Mouse (Mus musculus) liver, adult 2 months (tissue): ENCODE measurements around the gene Slc22a21. TPM values are rescaled to one million over a fixed set of nuclear protein-coding genes. Genes with fewer than 3 reads are reported as not detected.

Source experiments
- DNase-seq: peaks from one replicate; pipeline ENCODE4 v3.0.0-alpha.2; 2011; ENCODE audit warnings: low read depth, low spot score; ENCODE audit errors: extremely low read depth
- H3K27ac ChIP-seq: fragments of 200-500 bp; replicated peaks from 2 replicates; pipeline ENCODE4 v1.5.1; 2012; ENCODE audit warnings: low read depth, mild to moderate bottlenecking, control low read depth, inconsistent platforms, low read length; ENCODE audit not compliant: insufficient read depth
- H3K27me3 ChIP-seq: fragments of 200-500 bp; 2 replicates; pipeline ENCODE4 v1.6.1; 2012; ENCODE audit warnings: mild to moderate bottlenecking, moderate library complexity, low read length, inconsistent platforms; ENCODE audit not compliant: control insufficient read depth, insufficient read depth
- H3K36me3 ChIP-seq: fragments of 200-500 bp; 2 replicates; pipeline ENCODE4 v1.6.1; 2012; ENCODE audit warnings: low read length, inconsistent platforms; ENCODE audit not compliant: control insufficient read depth, insufficient read depth
- H3K4me1 ChIP-seq: fragments of 200-500 bp; 2 replicates; pipeline ENCODE4 v1.6.1; 2011; ENCODE audit warnings: low read length; ENCODE audit not compliant: control insufficient read depth, insufficient read depth
- H3K4me3 ChIP-seq: fragments of 200-500 bp; 2 replicates; pipeline ENCODE4 v1.5.1; 2011; ENCODE audit warnings: low read depth, mild to moderate bottlenecking, control low read depth, low read length, moderate library complexity; ENCODE audit not compliant: insufficient read depth
- H3K79me2 ChIP-seq: fragments of 200-500 bp; 2 replicates; pipeline ENCODE4 v1.6.1; 2012; ENCODE audit warnings: inconsistent platforms, mild to moderate bottlenecking, low read length, moderate library complexity; ENCODE audit not compliant: control insufficient read depth, insufficient read depth
- H3K9ac ChIP-seq: fragments of 200-500 bp; 2 replicates; pipeline ENCODE4 v1.6.1; 2012; ENCODE audit warnings: low read depth, mild to moderate bottlenecking, control low read depth, inconsistent platforms, low read length
- CTCF ChIP-seq: fragments of 200-500 bp; IDR thresholded peaks from 2 replicates; pipeline ENCODE4 v1.5.1; 2011; ENCODE audit warnings: low read depth, low read length, control low read depth
- POLR2A ChIP-seq: fragments of 200-500 bp; IDR thresholded peaks from 2 replicates; pipeline ENCODE4 v1.6.1; 2011; ENCODE audit warnings: low read length, control low read depth; ENCODE audit not compliant: insufficient read depth; ENCODE audit errors: extremely low read depth
- WGBS: fragments of 180-500 bp; shearing (Covaris S2); methylation state at CpG from one replicate; pipeline ENCODE4 v1.1.7; 2018; 5-methylcytosine and 5-hydroxymethylcytosine counted together
- polyA plus RNA-seq: library from polyadenylated mRNA; depleted of rRNA; stranded (reverse); fragments of >200 nt; gene quantifications from 2 replicates; pipeline ENCODE4 v1.2.3, GENCODE M21; 2012
- total RNA-seq: library from RNA; depleted of rRNA; stranded (reverse); fragments of >200 nt; gene quantifications from 2 replicates; pipeline ENCODE4 v1.2.3, GENCODE M21; 2014

Gene Slc22a21
- total and polyA plus RNA-seq, 2 experiments, result 0.35 to 0.55 TPM

- H3K79me2 ChIP-seq, result peaks cover 9% of the 10 kb centered on the region; the same call in 1 of the 2 replicates
- no peaks in the 10 kb centered on the region for H3K36me3 ChIP-seq
- H3K4me1 ChIP-seq, result peaks cover 12% of the 10 kb centered on the region
- WGBS, result 70% methylated on average over 1 of the region's 1 CpGs
- TF ChIP-seq CTCF (no peak), POLR2A (no peak)
- no peak for DNase-seq
- H3K9ac ChIP-seq, result no peak overlapping the region
- H3K27me3 ChIP-seq, result no peaks in the 10 kb centered on the region
- H3K4me3 ChIP-seq, result no peak overlapping the region
- H3K27ac ChIP-seq, result no peak overlapping the region
Observed at GRCm38 (mm10) chr11:54026491-54027041, 46.4 kb upstream of the Slc22a21 start.

- Histone ChIP-seq H3K4me1 (peaks cover 4% of the 10 kb centered on the region; the same call in 1 of the 2 replicates), H3K9ac (no peak overlapping the region), H3K4me3 (no peak overlapping the region), H3K79me2 (peaks cover 5% of the 10 kb centered on the region; the same call in 1 of the 2 replicates), H3K27ac (peak overlapping the region; percentile 36), H3K36me3 (no peaks in the 10 kb centered on the region), H3K27me3 (no peaks in the 10 kb centered on the region)
- DNase-seq, result peak; percentile 92
- no peak for TF ChIP-seq POLR2A
- TF ChIP-seq CTCF, result no peak
- 20% methylated on average over 5 of the region's 5 CpGs for WGBS
Observed at GRCm38 (mm10) chr11:54021396-54022093, 41.4 kb upstream of the Slc22a21 start.

GRCm38 (mm10) chr11:54018893-54019732 is 39.0 kb upstream of the Slc22a21 start:
- no peak for DNase-seq
- no peak for TF ChIP-seq POLR2A
- TF ChIP-seq CTCF, result no peak
- no peaks in the 10 kb centered on the region for H3K27me3 ChIP-seq
- H3K36me3 ChIP-seq, result no peaks in the 10 kb centered on the region
- no peak overlapping the region for H3K27ac ChIP-seq
- no peak overlapping the region for H3K4me3 ChIP-seq
- WGBS, result 85% methylated on average over 3 of the region's 3 CpGs
- H3K4me1 ChIP-seq, result peaks cover 4% of the 10 kb centered on the region; the same call in 1 of the 2 replicates
- no peaks in the 10 kb centered on the region for H3K79me2 ChIP-seq
- H3K9ac ChIP-seq, result no peak overlapping the region

GRCm38 (mm10) chr11:54017596-54017995 is 37.5 kb upstream of the Slc22a21 start:
- Histone ChIP-seq H3K36me3 (no peaks in the 10 kb centered on the region), H3K9ac (no peak overlapping the region), H3K4me1 (peaks cover 4% of the 10 kb centered on the region; the same call in 1 of the 2 replicates), H3K27ac (no peak overlapping the region), H3K27me3 (no peaks in the 10 kb centered on the region), H3K4me3 (no peak overlapping the region), H3K79me2 (no peaks in the 10 kb centered on the region)
- TF ChIP-seq CTCF, result no peak
- TF ChIP-seq POLR2A, result no peak
- DNase-seq, result no peak
- WGBS, result 71% methylated on average over 4 of the region's 4 CpGs

- TF ChIP-seq CTCF, result no peak
- no peak for TF ChIP-seq POLR2A
- peaks cover 10% of the 10 kb centered on the region for H3K4me1 ChIP-seq
- no peaks in the 10 kb centered on the region for H3K36me3 ChIP-seq
- WGBS, result 87% methylated on average over 8 of the region's 8 CpGs
- no peak overlapping the region for H3K4me3 ChIP-seq
- no peaks in the 10 kb centered on the region for H3K27me3 ChIP-seq
- no peak overlapping the region for H3K27ac ChIP-seq
- H3K79me2 ChIP-seq, result no peaks in the 10 kb centered on the region
- no peak overlapping the region for H3K9ac ChIP-seq
- DNase-seq, result no peak
Observed at GRCm38 (mm10) chr11:54016051-54016450, 35.9 kb upstream of the Slc22a21 start.
